Mouse (Mus musculus) midbrain, embryonic 15.5 days (tissue): ENCODE measurements at regions not wholly inside any gene's neighbourhood (a gene's known extent, or its start where the extent isn't known, plus 50 kb on each side); places are given as distances from the start of the nearest gene placed in this dataset.

Experiments
- ATAC-seq: fragments of 200-750 bp; cut with Nextera tagmentation; replicated peaks from 2 replicates; pipeline ENCODE4 v1.8.0; 2017; ENCODE audit warnings: moderate TSS enrichment
- H3K27ac ChIP-seq: fragments of 300-500 bp; sonication (generic); 2 replicates; pipeline ENCODE4 v1.5.1; 2015; ENCODE audit warnings: mild to moderate bottlenecking, inconsistent platforms
- H3K27me3 ChIP-seq: fragments of 300-500 bp; sonication (generic); replicated peaks from 2 replicates; pipeline ENCODE4 v1.6.1; 2015; ENCODE audit warnings: inconsistent platforms
- H3K36me3 ChIP-seq: fragments of 300-500 bp; sonication (generic); replicated peaks from 2 replicates; pipeline ENCODE4 v1.6.1; 2015; ENCODE audit warnings: inconsistent platforms
- H3K4me1 ChIP-seq: fragments of 300-500 bp; sonication (generic); 2 replicates; pipeline ENCODE4 v1.6.1; 2015; ENCODE audit warnings: inconsistent platforms
- H3K4me2 ChIP-seq: fragments of 300-500 bp; sonication (generic); 2 replicates; pipeline ENCODE4 v1.6.1; 2015; ENCODE audit warnings: inconsistent platforms, mild to moderate bottlenecking, moderate library complexity
- H3K4me3 ChIP-seq: fragments of 300-500 bp; sonication (generic); 2 replicates; pipeline ENCODE4 v1.5.1; 2015; ENCODE audit warnings: mild to moderate bottlenecking, inconsistent platforms
- H3K9ac ChIP-seq: fragments of 300-500 bp; sonication (generic); 2 replicates; pipeline ENCODE4 v1.6.1; 2015; ENCODE audit warnings: mild to moderate bottlenecking, inconsistent platforms
- H3K9me3 ChIP-seq: fragments of 300-500 bp; sonication (generic); 2 replicates; pipeline ENCODE4 v1.6.1; 2016; ENCODE audit warnings: inconsistent platforms
- WGBS: fragments of 180-500 bp; shearing (Covaris S2); methylation state at CpG from one replicate; pipeline ENCODE4 v1.1.7; 2015; ENCODE audit warnings: mixed read lengths; 5-methylcytosine and 5-hydroxymethylcytosine counted together

DNA sequence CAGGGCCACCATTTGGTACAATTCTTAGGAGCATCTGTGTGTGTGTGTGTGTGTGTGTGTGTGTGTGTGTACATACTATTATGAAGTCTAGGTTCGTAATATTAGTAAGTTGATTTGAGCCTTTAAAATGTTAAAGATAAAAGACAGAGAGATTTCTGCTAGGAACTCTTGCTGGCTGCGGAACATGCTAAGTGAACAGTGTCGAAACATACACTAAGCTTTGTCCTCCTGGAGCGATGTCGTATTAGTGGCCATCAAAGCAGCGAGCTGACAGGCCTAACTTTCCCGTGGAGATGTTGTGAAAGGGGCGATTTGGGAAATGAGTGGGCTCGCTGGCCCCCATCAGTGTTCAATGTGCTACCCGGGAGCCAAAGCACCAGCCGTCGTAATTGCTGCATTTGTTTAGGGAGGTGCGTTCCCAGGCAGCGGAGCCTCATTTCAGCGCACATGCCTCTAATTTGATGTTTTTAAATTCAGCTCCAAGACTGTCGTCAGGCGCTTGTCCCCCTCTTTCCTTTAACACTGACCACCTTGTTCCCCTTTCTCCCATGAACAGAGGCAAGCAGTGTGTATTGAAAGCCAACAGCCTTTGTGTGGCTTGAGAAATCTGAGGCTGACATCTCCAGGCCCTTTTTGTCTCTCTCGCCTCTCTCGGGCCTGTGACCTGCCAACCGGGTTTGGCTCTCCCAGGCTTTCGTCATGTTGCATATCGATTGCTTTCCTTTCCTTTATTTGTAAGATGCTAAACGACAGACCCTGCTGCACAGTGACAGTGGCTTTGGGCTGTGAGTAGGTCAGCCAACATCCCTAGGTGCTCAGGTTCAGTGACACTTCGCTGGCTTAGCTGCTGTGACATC is 426.3 kb downstream of the Sorl1 start:
- peak; percentile 64 for ATAC-seq
- peaks cover 22% of the 10 kb centered on the region for H3K4me1 ChIP-seq
- WGBS: 16% methylated on average over 24 of the region's 24 CpGs
- H3K27ac ChIP-seq: peak overlapping the region; percentile 74
- H3K27me3 ChIP-seq: no peaks in the 10 kb centered on the region
- H3K36me3 ChIP-seq: no peaks in the 10 kb centered on the region
- peak overlapping the region; percentile 11 for H3K4me2 ChIP-seq
- no peaks in the 10 kb centered on the region for H3K9me3 ChIP-seq
- no peak overlapping the region for H3K4me3 ChIP-seq
- 0 out of 2 replicates have a peak overlapping the region, but pooled peaks have one; percentile 0 for H3K9ac ChIP-seq

DNA sequence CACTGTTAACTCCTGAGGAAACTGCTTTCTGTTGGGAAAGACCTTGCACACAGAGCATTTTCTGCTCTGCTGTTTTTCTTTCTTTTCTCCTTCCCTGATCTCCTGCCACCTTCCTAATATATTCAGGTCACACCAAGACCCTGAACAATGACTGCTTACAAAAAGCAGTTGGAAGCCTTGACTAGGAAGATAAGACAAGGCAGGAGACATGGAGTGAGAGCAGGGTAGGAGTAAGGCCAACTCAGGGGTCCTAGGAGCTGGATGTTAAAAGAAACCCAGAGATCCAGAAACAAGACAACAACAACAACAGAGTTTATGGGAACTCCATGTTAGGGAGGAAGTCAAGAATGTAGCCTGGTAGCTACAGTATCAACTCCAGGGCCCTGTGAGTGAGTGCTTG is 426.9 kb downstream of the Sorl1 start:
- ATAC-seq: peak; percentile 57
- no peak overlapping the region for H3K9ac ChIP-seq

DNA sequence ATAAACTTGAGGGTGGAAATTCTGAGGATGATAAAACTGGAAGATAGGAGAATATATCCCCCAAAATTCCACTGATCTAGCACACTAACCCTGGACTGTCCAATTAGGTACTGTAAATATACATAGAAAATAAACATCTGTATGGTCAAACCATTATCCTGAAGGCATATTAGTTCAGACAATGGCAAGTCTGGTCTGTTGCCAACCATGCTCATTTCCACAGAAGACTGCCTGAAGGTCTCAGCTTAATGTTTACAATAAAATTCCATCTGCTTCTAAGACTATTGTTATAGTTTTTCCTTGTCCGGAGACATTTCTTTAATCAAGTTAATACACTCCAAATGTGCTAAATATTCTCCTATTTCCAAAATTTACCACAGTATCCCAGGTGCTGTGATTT is 441.2 kb downstream of the Sorl1 start:
- WGBS: 88% methylated on average over 1 of the region's 1 CpGs
- Histone ChIP-seq H3K4me2 (no peak overlapping the region), H3K36me3 (no peaks in the 10 kb centered on the region), H3K4me1 (no peaks in the 10 kb centered on the region), H3K27ac (no peak overlapping the region), H3K9me3 (no peaks in the 10 kb centered on the region), H3K27me3 (no peaks in the 10 kb centered on the region), H3K9ac (no peak overlapping the region), H3K4me3 (no peak overlapping the region)
- ATAC-seq: no peak

More for the DNA sequence above, 426.9 kb downstream of the Sorl1 start:
- Histone ChIP-seq H3K9me3 (no peaks in the 10 kb centered on the region), H3K27ac (peak overlapping the region; percentile 74), H3K27me3 (no peaks in the 10 kb centered on the region), H3K4me2 (no peak overlapping the region), H3K4me3 (no peak overlapping the region), H3K4me1 (peaks cover 22% of the 10 kb centered on the region), H3K36me3 (no peaks in the 10 kb centered on the region)

DNA sequence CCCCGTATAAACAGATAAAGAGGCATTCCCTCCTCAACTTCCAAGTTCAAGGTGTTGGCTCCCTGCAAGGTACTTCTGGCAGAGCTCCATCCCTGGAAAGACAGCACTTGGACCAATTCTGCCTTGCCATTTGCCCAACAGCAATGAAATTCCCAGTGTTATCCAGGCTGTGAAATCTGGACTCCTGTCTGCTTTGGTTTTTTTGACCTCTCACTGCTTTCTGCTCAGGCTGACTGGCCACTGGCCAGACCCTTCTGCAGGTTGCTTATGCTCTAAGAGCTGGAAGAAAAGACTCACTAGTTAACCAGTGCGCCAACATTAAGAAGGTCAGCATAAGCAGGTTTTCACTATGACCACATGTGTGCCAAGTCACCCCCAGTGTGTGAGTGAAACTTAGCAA is 448.4 kb downstream of the Sorl1 start:
- no peaks in the 10 kb centered on the region for H3K4me1 ChIP-seq
- no peaks in the 10 kb centered on the region for H3K36me3 ChIP-seq
- no peak overlapping the region for H3K4me2 ChIP-seq
- no peak for ATAC-seq
- no peaks in the 10 kb centered on the region for H3K27me3 ChIP-seq
- no peaks in the 10 kb centered on the region for H3K9me3 ChIP-seq
- 87% methylated on average over 2 of the region's 2 CpGs for WGBS
- H3K4me3 ChIP-seq: no peak overlapping the region
- H3K27ac ChIP-seq: no peak overlapping the region
- no peak overlapping the region for H3K9ac ChIP-seq

DNA sequence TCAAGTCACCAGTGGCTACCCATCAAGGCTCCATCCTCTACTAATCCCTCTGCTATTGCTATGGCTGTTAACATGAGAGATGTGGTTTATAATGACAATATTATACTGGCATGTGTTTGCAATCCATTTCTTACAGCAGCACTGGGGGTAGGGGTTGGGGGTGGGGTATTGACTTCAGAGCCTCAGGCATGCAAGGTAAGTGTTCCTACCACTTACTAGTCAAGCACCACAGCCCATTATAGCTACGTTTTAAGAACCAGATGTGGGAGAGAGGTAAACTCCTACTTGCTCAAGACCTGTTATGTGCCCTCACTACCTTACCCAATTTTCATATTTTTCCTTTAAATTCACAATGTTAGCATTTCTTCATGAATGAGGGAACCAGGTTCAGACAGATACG is 451.1 kb downstream of the Sorl1 start:
- Histone ChIP-seq H3K4me1 (no peaks in the 10 kb centered on the region), H3K4me3 (no peak overlapping the region), H3K27ac (no peak overlapping the region), H3K9me3 (no peaks in the 10 kb centered on the region), H3K9ac (no peak overlapping the region), H3K27me3 (no peaks in the 10 kb centered on the region), H3K36me3 (no peaks in the 10 kb centered on the region), H3K4me2 (no peak overlapping the region)
- 78% methylated on average over 2 of the region's 2 CpGs for WGBS
- no peak for ATAC-seq

DNA sequence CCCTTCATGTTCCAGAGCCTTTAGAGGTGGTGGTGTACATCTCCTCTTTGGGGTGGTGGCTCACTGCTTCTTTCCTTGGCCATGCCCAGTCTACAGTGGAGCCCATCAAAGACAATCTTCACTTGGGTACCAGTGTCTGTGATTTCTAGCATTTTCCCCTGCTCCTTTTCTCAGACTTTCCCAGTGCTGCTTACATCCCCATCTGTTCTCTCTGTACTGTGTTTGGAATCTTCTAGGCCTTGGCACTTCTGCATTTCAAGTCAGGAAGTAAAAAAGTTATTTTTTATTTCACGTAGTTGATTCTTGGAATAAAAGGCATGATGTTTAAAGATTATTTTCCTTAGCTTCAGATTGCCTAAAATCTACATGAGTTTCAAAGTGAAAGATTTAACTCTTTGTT is 455.4 kb downstream of the Sorl1 start:
- Histone ChIP-seq H3K36me3 (no peaks in the 10 kb centered on the region), H3K9ac (no peak overlapping the region), H3K4me3 (no peak overlapping the region), H3K27ac (no peak overlapping the region), H3K9me3 (no peaks in the 10 kb centered on the region), H3K27me3 (no peaks in the 10 kb centered on the region), H3K4me2 (no peak overlapping the region), H3K4me1 (no peaks in the 10 kb centered on the region)
- 86% methylated on average over 1 of the region's 1 CpGs for WGBS
- ATAC-seq: no peak

DNA sequence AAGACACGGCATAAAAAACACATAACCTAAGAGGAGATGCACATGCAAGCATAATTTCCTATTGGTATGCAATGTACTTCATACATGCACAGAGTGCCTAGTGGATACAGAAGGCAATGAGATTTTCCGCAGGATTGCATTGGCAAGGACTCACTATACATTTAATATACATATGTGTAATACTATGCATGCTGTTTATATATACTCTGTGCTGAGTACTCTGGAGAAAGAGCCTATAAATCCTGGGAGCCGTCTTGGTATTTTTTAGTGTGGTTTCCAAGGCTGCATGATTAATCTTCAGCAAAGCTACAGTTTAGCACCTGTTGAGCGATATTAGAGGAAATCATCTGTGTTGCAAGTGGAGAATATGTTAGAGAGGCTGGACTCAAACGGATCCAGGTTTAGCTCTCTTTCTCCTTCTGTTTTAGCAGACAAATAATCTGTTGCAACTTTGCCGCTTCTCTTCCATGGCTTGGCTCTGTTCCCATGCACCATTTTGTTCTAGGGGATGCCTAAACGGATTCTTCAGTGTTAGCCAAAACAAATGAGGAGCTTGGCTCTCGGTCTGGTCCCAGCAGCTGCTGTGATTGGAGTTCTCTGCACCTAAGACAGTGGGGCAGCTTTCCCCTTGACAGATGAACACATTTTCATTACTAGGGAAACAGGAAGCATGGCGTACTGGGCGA is 459.0 kb downstream of the Sorl1 start:
- no peak overlapping the region for H3K9ac ChIP-seq
- no peaks in the 10 kb centered on the region for H3K4me1 ChIP-seq
- no peak overlapping the region for H3K27ac ChIP-seq
- H3K4me3 ChIP-seq: no peak overlapping the region
- no peak overlapping the region for H3K4me2 ChIP-seq
- H3K27me3 ChIP-seq: no peaks in the 10 kb centered on the region
- H3K9me3 ChIP-seq: no peaks in the 10 kb centered on the region
- no peaks in the 10 kb centered on the region for H3K36me3 ChIP-seq
- 78% methylated on average over 10 of the region's 10 CpGs for WGBS
- ATAC-seq: no peak

DNA sequence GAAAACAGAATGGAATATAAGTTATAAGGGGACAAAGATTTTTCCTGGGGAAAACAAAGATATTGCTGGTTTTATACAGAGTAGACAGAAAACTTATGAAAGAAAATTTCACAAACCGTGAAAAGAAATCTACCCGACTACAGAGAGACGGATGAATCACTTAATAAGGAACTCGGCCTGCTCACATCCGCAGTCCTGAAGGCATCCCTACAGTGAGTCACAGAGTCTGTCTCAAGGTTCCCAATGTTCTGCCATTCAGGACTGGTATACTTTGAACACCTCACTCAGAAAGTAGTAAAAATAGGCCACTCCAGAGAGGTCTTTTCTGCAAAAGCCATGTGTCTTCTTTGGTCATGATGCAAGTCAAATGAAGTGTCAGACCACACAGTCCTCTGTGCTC is 463.5 kb downstream of the Sorl1 start:
- Histone ChIP-seq H3K9ac (no peak overlapping the region), H3K36me3 (no peaks in the 10 kb centered on the region), H3K4me3 (no peak overlapping the region), H3K4me1 (no peaks in the 10 kb centered on the region), H3K9me3 (no peaks in the 10 kb centered on the region), H3K4me2 (no peak overlapping the region), H3K27ac (no peak overlapping the region), H3K27me3 (no peaks in the 10 kb centered on the region)
- no peak for ATAC-seq
- 90% methylated on average over 5 of the region's 5 CpGs for WGBS

DNA sequence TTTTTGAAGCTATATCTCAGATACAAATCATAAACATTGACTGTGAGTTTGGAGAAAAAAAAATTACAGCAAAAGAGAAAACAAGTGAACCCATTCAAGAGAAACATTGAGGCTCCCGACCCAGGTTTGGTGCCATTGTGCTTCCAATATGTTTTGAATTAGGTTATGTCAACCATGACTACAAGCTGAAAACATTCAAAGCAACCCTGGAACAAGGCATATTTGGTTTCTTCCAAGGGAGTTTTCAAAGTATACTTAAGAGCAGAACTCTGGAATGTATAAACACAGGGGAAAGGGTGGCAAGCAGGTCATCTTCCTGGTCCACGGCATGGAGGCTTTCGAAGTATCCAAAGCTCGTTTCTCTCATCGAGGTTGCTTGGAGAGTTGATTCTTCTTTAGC is 464.1 kb downstream of the Sorl1 start:
- no peak overlapping the region for H3K4me3 ChIP-seq
- no peaks in the 10 kb centered on the region for H3K4me1 ChIP-seq
- no peaks in the 10 kb centered on the region for H3K9me3 ChIP-seq
- no peaks in the 10 kb centered on the region for H3K36me3 ChIP-seq
- H3K4me2 ChIP-seq: no peak overlapping the region
- no peak overlapping the region for H3K27ac ChIP-seq
- no peak for ATAC-seq
- no peaks in the 10 kb centered on the region for H3K27me3 ChIP-seq
- WGBS: 81% methylated on average over 5 of the region's 5 CpGs
- no peak overlapping the region for H3K9ac ChIP-seq

DNA sequence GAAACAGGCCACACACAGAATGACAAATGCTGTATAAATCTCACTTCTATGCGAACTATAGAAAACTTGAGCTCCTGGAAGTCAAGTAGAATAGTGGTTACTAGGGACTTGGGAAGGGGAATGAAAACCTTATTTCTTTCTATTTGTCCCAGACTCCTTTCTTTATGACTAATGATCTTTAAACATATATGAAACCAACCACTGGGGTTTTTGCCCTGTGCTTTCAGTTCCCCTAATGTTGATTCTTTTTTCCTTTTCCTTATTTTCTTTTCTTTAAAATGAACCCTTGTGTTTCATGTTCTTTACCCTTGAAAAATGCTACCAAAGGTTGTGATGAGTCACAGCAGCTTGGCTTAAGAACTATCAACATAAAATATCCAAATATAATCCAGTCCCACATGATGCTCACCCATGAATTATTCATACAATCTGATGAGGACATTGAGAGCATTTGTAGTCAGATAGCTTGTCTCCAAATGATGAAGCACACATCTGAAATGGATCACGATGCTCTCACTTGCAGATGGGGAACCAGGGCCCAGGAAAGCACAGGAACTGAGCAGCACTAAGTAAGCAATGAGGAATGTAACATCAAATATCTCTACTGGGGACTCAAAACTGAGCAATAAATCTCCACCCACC is 470.2 kb upstream of the Ubash3b start:
- ATAC-seq: no peak
- no peaks in the 10 kb centered on the region for H3K4me1 ChIP-seq
- 74% methylated on average over 2 of the region's 2 CpGs for WGBS

DNA sequence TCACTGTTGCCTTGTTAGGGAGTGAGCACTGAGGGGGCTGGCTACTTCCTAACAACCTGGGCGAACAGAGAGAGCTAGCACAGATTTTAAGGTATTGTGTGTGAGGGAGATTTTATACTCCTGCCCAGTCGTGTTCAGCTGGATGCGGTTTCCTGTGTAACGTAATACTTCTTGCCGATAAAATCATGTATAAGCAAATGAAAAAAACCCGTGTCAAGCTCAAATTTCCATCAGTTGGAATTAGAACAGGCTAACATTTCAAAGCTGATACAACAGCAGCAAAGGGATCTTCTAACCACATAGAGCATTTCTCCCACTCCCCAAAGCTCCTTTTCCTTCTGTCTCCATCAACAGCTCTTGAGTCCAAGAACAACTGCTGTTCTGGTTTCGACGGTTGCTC is 459.8 kb upstream of the Ubash3b start:
- WGBS: 86% methylated on average over 8 of the region's 8 CpGs
- Histone ChIP-seq H3K9ac (no peak overlapping the region), H3K4me1 (no peaks in the 10 kb centered on the region), H3K4me2 (no peak overlapping the region), H3K27ac (no peak overlapping the region), H3K27me3 (no peaks in the 10 kb centered on the region), H3K4me3 (no peak overlapping the region), H3K36me3 (no peaks in the 10 kb centered on the region), H3K9me3 (no peaks in the 10 kb centered on the region)
- ATAC-seq: no peak

More for the DNA sequence above, 470.2 kb upstream of the Ubash3b start:
- Histone ChIP-seq H3K27ac (no peak overlapping the region), H3K4me3 (no peak overlapping the region), H3K9ac (no peak overlapping the region), H3K4me2 (no peak overlapping the region), H3K36me3 (no peaks in the 10 kb centered on the region), H3K9me3 (no peaks in the 10 kb centered on the region), H3K27me3 (no peaks in the 10 kb centered on the region)

DNA sequence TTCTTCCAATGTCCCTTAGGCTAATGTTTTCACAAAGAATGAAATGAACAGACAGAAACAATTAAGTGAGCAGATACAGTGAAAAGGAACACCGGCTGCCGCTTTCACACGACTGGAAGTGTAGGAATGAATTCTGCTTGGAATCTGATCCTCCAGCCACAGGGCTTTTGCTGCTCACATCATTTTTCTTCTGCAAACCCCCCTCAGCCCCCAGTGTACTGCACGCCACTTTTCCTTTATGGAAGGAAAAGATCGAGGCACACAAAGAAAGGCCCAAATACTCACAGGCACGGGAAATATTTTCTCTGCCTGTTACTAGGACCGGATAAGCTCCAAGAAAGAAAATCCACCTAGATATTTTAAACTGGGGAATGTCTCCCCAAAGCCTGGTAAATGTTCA is 452.5 kb upstream of the Ubash3b start:
- Histone ChIP-seq H3K9ac (no peak overlapping the region), H3K36me3 (no peaks in the 10 kb centered on the region), H3K27me3 (no peaks in the 10 kb centered on the region), H3K4me3 (no peak overlapping the region), H3K9me3 (no peaks in the 10 kb centered on the region), H3K4me2 (no peak overlapping the region), H3K27ac (peak overlapping the region; percentile 88), H3K4me1 (peaks cover 48% of the 10 kb centered on the region)
- 14% methylated on average over 7 of the region's 7 CpGs for WGBS
- ATAC-seq: no peak
